Mouse (Mus musculus) heart, postnatal 0 days (tissue): ENCODE measurements around the gene Arhgap42.

Experiments used
- CTCF ChIP-seq: IDR thresholded peaks from 2 replicates; pipeline ENCODE4 v1.5.1; 2016; ENCODE audit warnings: antibody characterized with exemption, control low read depth, low read depth
- EP300 ChIP-seq: IDR thresholded peaks from 2 replicates; pipeline ENCODE4 v1.6.1; 2016; ENCODE audit warnings: antibody characterized with exemption, low read depth

DNA sequence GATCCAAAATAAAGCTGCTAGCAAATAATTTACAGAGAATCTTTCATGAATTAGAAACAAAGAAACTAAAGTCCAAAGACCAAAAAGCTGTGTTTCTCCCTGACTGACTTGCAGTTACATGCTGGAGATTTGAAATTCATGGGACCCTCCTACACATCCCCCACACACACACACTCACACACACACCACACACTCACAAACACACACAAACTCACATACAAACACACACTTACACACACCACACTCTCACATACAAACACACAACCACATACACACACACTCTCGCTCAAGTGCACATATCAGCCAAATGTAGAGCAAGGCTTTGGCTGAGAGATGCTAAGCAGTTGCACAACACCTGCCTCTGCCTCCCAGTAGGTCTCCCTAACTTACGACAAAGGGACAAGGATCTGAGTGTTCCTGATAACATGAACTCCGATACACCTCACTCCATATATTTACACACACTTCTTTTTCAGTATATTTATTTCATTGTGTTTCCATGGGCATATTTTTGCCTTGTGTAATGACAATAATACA is 16.9 kb downstream of the Arhgap42 start:
- TF ChIP-seq CTCF (no peak), EP300 (no peak)
